Mouse (Mus musculus) liver, adult (tissue): ENCODE results near the gene Slc16a1.

Experiments used
- GATA4 ChIP-seq: IDR thresholded peaks from 2 replicates; pipeline ENCODE4 v1.6.1; 2014; ENCODE audit warnings: mild to moderate bottlenecking, low read length; ENCODE audit not compliant: insufficient replicate concordance

The Slc16a1 gene

GRCm38 (mm10) chr3:104638403-104638779, at the start of gene Slc16a1:
Gene Slc16a1 (plus strand): TSS chr3:104638668.
- TF ChIP-seq GATA4 = no peak

GRCm38 (mm10) chr3:104596451-104597134, 41.9 kb upstream of the Slc16a1 start:
- TF ChIP-seq GATA4 = no peak

- TF ChIP-seq GATA4 = no peak
These were observed 41.2 kb upstream of the Slc16a1 start for GRCm38 (mm10) chr3:104597135-104597764.

- no peak for TF ChIP-seq GATA4
These were observed 38.9 kb upstream of the Slc16a1 start for GRCm38 (mm10) chr3:104599296-104600150.

GRCm38 (mm10) chr3:104600691-104601090, 37.8 kb upstream of the Slc16a1 start:
- TF ChIP-seq GATA4 = no peak

GRCm38 (mm10) chr3:104601680-104602079, 36.8 kb upstream of the Slc16a1 start:
- no peak for TF ChIP-seq GATA4

- TF ChIP-seq GATA4 = no peak
These were observed 28.6 kb upstream of the Slc16a1 start for GRCm38 (mm10) chr3:104609690-104610380.

GRCm38 (mm10) chr3:104610453-104611230, 27.8 kb upstream of the Slc16a1 start:
- TF ChIP-seq GATA4 = no peak

- TF ChIP-seq GATA4 = no peak
These were observed 26.5 kb upstream of the Slc16a1 start for GRCm38 (mm10) chr3:104611951-104612350.

- no peak for TF ChIP-seq GATA4
These were observed 25.4 kb upstream of the Slc16a1 start for GRCm38 (mm10) chr3:104613102-104613501.

- no peak for TF ChIP-seq GATA4
These were observed 24.4 kb upstream of the Slc16a1 start for GRCm38 (mm10) chr3:104614081-104614480.

GRCm38 (mm10) chr3:104615216-104615615, 23.3 kb upstream of the Slc16a1 start:
- TF ChIP-seq GATA4 = no peak

GRCm38 (mm10) chr3:104616155-104616554, 22.3 kb upstream of the Slc16a1 start:
- no peak for TF ChIP-seq GATA4

- TF ChIP-seq GATA4 = no peak
These were observed 16.6 kb upstream of the Slc16a1 start for GRCm38 (mm10) chr3:104621841-104622240.
